Mouse (Mus musculus): ENCODE data around the gene Pitpnm1. TPM values are rescaled to one million over a fixed set of nuclear protein-coding genes. Genes with fewer than 3 reads are reported as not detected.

The Pitpnm1 gene
- total and polyA plus RNA-seq, 3 experiments: 15.9 to 43.8 (median 34.7) TPM

GRCm38 (mm10) chr19:4102049-4102448 is 2.3 kb downstream of the Pitpnm1 start:
- no peak for TF ChIP-seq RAD21 (IDR thresholded peaks at IDR 0.05; ENCODE audit: low read depth, low read length)
- TF ChIP-seq USF1 (IDR thresholded peaks at IDR 0.05; ENCODE audit: low read depth, low read length): no peak
- TF ChIP-seq JUND (conservative IDR thresholded peaks at IDR 0.05; ENCODE audit: low read depth, low read length): no peak
- no peak for TF ChIP-seq KAT2A (IDR thresholded peaks at IDR 0.05; ENCODE audit: insufficient replicate concordance, low read length)
- no peak for DNase-seq (ENCODE audit: extremely low read depth)
- no peak overlapping the region for H3K9ac ChIP-seq (ENCODE audit: insufficient read depth, low read depth)
- peaks cover 9% of the 10 kb centered on the region for H3K79me2 ChIP-seq (replicated peaks; ENCODE audit: control insufficient read depth, extremely low read depth, insufficient read depth, poor library complexity, severe bottlenecking)
- no peak overlapping the region for H3K27ac ChIP-seq (ENCODE audit: insufficient read depth, low read depth)
- H3K27me3 ChIP-seq (replicated peaks): no peaks in the 10 kb centered on the region
- H3K9me3 ChIP-seq (replicated peaks; ENCODE audit: low read length): no peaks in the 10 kb centered on the region
- in situ Hi-C loops (cut with MboI; ENCODE audit: low pct_ligation_motif_present, low pct_unique_long_range_greater_than_20kb, low sequenced_read_pairs) (no loop called here), dilution Hi-C loops (cut with MboI; ENCODE audit: extremely low pct_ligation_motif_present, extremely low pct_unique_long_range_greater_than_20kb, low sequenced_read_pairs) (no loop called here)
- H3K4me2 ChIP-seq (ENCODE audit: insufficient read depth, low read depth, poor library complexity, severe bottlenecking): no peak overlapping the region
- peaks cover 44 to 65% of the 10 kb centered on the region in 2 experiments for H3K36me3 ChIP-seq (replicated peaks in 1 of 2; ENCODE audit: control insufficient read depth in 1 of 2, insufficient read depth in 1 of 2, low read length in 1 of 2)
- no peak overlapping the region for H3K4me3 ChIP-seq (replicated peaks in 1 of 3; ENCODE audit: low read depth in 2 of 3, low read length in 2 of 3, poor library complexity in 1 of 3)
- peaks cover 18 to 64% of the 10 kb centered on the region in 2 experiments for H3K4me1 ChIP-seq (ENCODE audit: control insufficient read depth in 1 of 2, insufficient read depth in 2 of 2)

- H3K9me3 ChIP-seq (replicated peaks; ENCODE audit: low read length): no peaks in the 10 kb centered on the region
- in situ Hi-C loops (cut with MboI; ENCODE audit: low pct_ligation_motif_present, low pct_unique_long_range_greater_than_20kb, low sequenced_read_pairs): no loop called here
- TF ChIP-seq JUN (IDR thresholded peaks at IDR 0.05; ENCODE audit: insufficient read depth, low read depth, low read length) (no peak), MAFK (IDR thresholded peaks at IDR 0.05; ENCODE audit: insufficient replicate concordance, low read length) (no peak), ZNF384 (IDR thresholded peaks at IDR 0.05; ENCODE audit: low read depth, low read length) (no peak), MEF2A (IDR thresholded peaks at IDR 0.05; ENCODE audit: borderline replicate concordance, low read depth, low read length) (no peak), BHLHE40 (IDR thresholded peaks at IDR 0.05; ENCODE audit: low read depth, low read length) (no peak), TCF12 (IDR thresholded peaks at IDR 0.05; ENCODE audit: low read depth, low read length) (no peak), CTCF (conservative IDR thresholded peaks at IDR 0.05 in 1 of 2, IDR thresholded peaks at IDR 0.05 in 1 of 2; ENCODE audit: low read depth in 2 of 2, low read length in 2 of 2) (no peak), EP300 (IDR thresholded peaks at IDR 0.05; ENCODE audit: low read length) (no peak), KAT2A (IDR thresholded peaks at IDR 0.05; ENCODE audit: insufficient replicate concordance, low read length) (no peak), NRF1 (IDR thresholded peaks at IDR 0.05; ENCODE audit: low read depth, low read length) (no peak), ZC3H11A (IDR thresholded peaks at IDR 0.05; ENCODE audit: low read depth, low read length) (no peak), SIN3A (IDR thresholded peaks at IDR 0.05; ENCODE audit: low read length) (no peak), TBP (conservative IDR thresholded peaks at IDR 0.05; ENCODE audit: low read depth, low read length) (no peak), JUND (conservative IDR thresholded peaks at IDR 0.05; ENCODE audit: low read depth, low read length) (no peak), ELF1 (IDR thresholded peaks at IDR 0.05; ENCODE audit: low read depth, low read length) (no peak), ETS1 (conservative IDR thresholded peaks at IDR 0.05; ENCODE audit: low read depth, low read length) (no peak), MAZ (IDR thresholded peaks at IDR 0.05; ENCODE audit: low read depth, low read length) (no peak)
Measured at GRCm38 (mm10) chr19:4102626-4103025, 2.8 kb downstream of the Pitpnm1 start.

More at GRCm38 (mm10) chr19:4102626-4103025, 2.8 kb downstream of the Pitpnm1 start:
- DNase-seq (ENCODE audit: extremely low read depth): no peak
- H3K36me3 ChIP-seq (replicated peaks in 1 of 2; ENCODE audit: control insufficient read depth in 1 of 2, insufficient read depth in 1 of 2, low read length in 1 of 2): peaks cover 46 to 71% of the 10 kb centered on the region in 2 experiments
- H3K27me3 ChIP-seq (replicated peaks): no peaks in the 10 kb centered on the region
- H3K4me1 ChIP-seq (ENCODE audit: control insufficient read depth in 1 of 2, insufficient read depth in 2 of 2): peaks cover 18 to 64% of the 10 kb centered on the region in 2 experiments
- H3K79me2 ChIP-seq (replicated peaks; ENCODE audit: control insufficient read depth, extremely low read depth, insufficient read depth, poor library complexity, severe bottlenecking): peaks cover 9% of the 10 kb centered on the region
- H3K4me2 ChIP-seq (ENCODE audit: insufficient read depth, low read depth, poor library complexity, severe bottlenecking): no peak overlapping the region
- no peak overlapping the region for H3K4me3 ChIP-seq (replicated peaks in 1 of 3; ENCODE audit: low read depth in 2 of 3, low read length in 2 of 3, poor library complexity in 1 of 3)
- dilution Hi-C loops (cut with MboI; ENCODE audit: extremely low pct_ligation_motif_present, extremely low pct_unique_long_range_greater_than_20kb, low sequenced_read_pairs): no loop called here
- no peak overlapping the region for H3K27ac ChIP-seq (ENCODE audit: insufficient read depth, low read depth)
- H3K9ac ChIP-seq (ENCODE audit: insufficient read depth, low read depth): no peak overlapping the region
